Mouse (Mus musculus): ENCODE measurements at regions not wholly inside any gene's neighbourhood (a gene's known extent, or its start where the extent isn't known, plus 50 kb on each side); places are given as distances from the start of the nearest gene placed in this dataset.

DNA sequence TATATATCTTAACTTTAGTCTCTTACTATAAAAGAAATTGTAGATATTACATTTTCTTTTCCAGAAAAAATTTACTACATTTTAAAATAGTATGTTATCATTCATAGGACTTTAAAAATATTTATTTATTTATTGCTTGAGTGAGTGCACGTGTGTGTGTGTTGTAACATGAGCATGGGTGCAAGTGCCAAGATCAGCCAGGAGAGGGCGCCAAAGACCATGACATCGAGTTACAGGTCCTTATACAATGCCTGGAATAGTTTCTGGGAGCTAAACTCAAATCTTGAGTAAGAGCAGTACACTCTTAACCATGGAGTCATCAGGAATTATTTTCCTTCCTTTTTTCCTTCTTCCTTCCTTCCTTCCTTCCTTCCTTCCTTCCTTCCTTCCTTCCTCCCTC, 185.4 kb upstream of the Mageb4 start:
- peak; percentile 6 for DNase-seq
